Mouse (Mus musculus) bone marrow, adult 2 months (tissue): Measurements from ENCODE around the gene Rassf8.

Experiments
- CTCF ChIP-seq: fragments of 200-500 bp; IDR thresholded peaks from 2 replicates; pipeline ENCODE4 v1.5.1; 2011; ENCODE audit warnings: low read length, control low read depth; ENCODE audit not compliant: control insufficient read depth, insufficient read depth
- POLR2A ChIP-seq: fragments of 200-500 bp; IDR thresholded peaks from 2 replicates; pipeline ENCODE4 v1.6.1; 2011; ENCODE audit warnings: low read depth, mild to moderate bottlenecking, control low read depth, low read length, borderline replicate concordance; ENCODE audit not compliant: control insufficient read depth

- TF ChIP-seq CTCF (no peak), POLR2A (no peak)
Measured at GRCm38 (mm10) chr6:145762016-145762415, 15.5 kb downstream of the Rassf8 start.
